Mouse (Mus musculus) heart, adult 2 months (tissue): Measurements from ENCODE around the gene Magi3. TPM values are rescaled to one million over a fixed set of nuclear protein-coding genes. Genes with fewer than 3 reads are reported as not detected.
A peak's percentile ranks its signal among the peaks of the same experiment; 100 is the strongest.

ENCODE experiments used
- DNase-seq, 2 experiments: peaks; one replicate each; pipeline ENCODE4 v3.0.0; 2021
- H3K27ac ChIP-seq: fragments of 200-600 bp; 2 replicates; pipeline ENCODE4 v1.8.1; 2022
- H3K27me3 ChIP-seq: fragments of 200-500 bp; 2 replicates; pipeline ENCODE4 v1.6.1; 2012; ENCODE audit warnings: mild to moderate bottlenecking, low read length, inconsistent platforms, mixed read lengths; ENCODE audit not compliant: control insufficient read depth, insufficient read depth
- H3K36me3 ChIP-seq: fragments of 200-500 bp; 2 replicates; pipeline ENCODE4 v1.6.1; 2012; ENCODE audit warnings: low read length, inconsistent platforms; ENCODE audit not compliant: control insufficient read depth, insufficient read depth
- H3K4me1 ChIP-seq: fragments of 200-500 bp; 2 replicates; pipeline ENCODE4 v1.6.1; 2011; ENCODE audit warnings: low read length; ENCODE audit not compliant: control insufficient read depth, insufficient read depth
- H3K4me3 ChIP-seq: fragments of 200-600 bp; 2 replicates; pipeline ENCODE4 v1.8.1; 2022
- H3K79me2 ChIP-seq: fragments of 200-500 bp; replicated peaks from 2 replicates; pipeline ENCODE4 v1.6.1; 2012; ENCODE audit warnings: mild to moderate bottlenecking, inconsistent platforms, low read length, moderate library complexity, mixed read lengths; ENCODE audit not compliant: control insufficient read depth, insufficient read depth
- H3K9ac ChIP-seq: fragments of 200-500 bp; 2 replicates; pipeline ENCODE4 v1.6.1; 2012; ENCODE audit warnings: low read depth, mild to moderate bottlenecking, control low read depth, inconsistent platforms, low read length, mixed read lengths
- CTCF ChIP-seq: fragments of 200-600 bp; IDR thresholded peaks from 2 replicates; pipeline ENCODE4 v1.8.1; 2022; ENCODE audit warnings: antibody characterized with exemption, mild to moderate bottlenecking, moderate library complexity
- EP300 ChIP-seq: fragments of 200-500 bp; IDR thresholded peaks from 2 replicates; pipeline ENCODE4 v1.6.1; 2011; ENCODE audit warnings: low read depth, low read length, control low read depth; ENCODE audit not compliant: insufficient read depth
- POLR2A ChIP-seq: fragments of 200-500 bp; IDR thresholded peaks from 2 replicates; pipeline ENCODE4 v1.6.1; 2011; ENCODE audit warnings: mild to moderate bottlenecking, low read depth, low read length, control low read depth; ENCODE audit not compliant: insufficient read depth
- WGBS: fragments of 180-500 bp; shearing (Covaris S2); methylation state at CpG from one replicate; pipeline ENCODE4 v1.1.7; 2018; 5-methylcytosine and 5-hydroxymethylcytosine counted together
- intact Hi-C: fragments of 180-260 bp; cut with DNase I; formaldehyde crosslinking; loops from one replicate; pipeline ENCODE4 v1.15.1; 2025
- long read RNA-seq: library from polyadenylated mRNA; stranded (forward); transcript quantifications from one replicate; pipeline ENCODE4 v2.0.0, GENCODE M21; 2021
- polyA plus RNA-seq: library from polyadenylated mRNA; depleted of rRNA; stranded (reverse); fragments of >200 nt; gene quantifications from 2 replicates; pipeline ENCODE4 v1.2.3, GENCODE M21; 2012; rRNA removed
- total RNA-seq, 2 experiments: library from RNA; stranded (reverse); gene quantifications; 2 replicates each; pipeline ENCODE4 v1.2.3; 2021

Magi3 gene
- total RNA-seq, result 10 to 100 TPM; 31.2 to 42.2 TPM
- polyA plus RNA-seq, result 10.0 and 17.4 TPM in 2 replicates
- long read RNA-seq, full-length matches to known transcripts, result 9 of 21 reads
- long read RNA-seq, partial matches to known transcripts, result 4 of 21 reads
- long read RNA-seq, other reads (novel, unspliced or antisense), result 8 of 21 reads

- Histone ChIP-seq H3K36me3 (no peaks in the 10 kb centered on the region; the same call in 1 of the 2 replicates), H3K79me2 (peaks cover 2% of the 10 kb centered on the region), H3K9ac (peak within 1 kb of the TSS; percentile 97), H3K4me3 (peak within 1 kb of the TSS; percentile 93), H3K27ac (peak within 1 kb of the TSS; percentile 87), H3K27me3 (no peaks in the 10 kb centered on the region), H3K4me1 (peaks cover 6% of the 10 kb centered on the region)
- peak; percentile 94 to 98 for DNase-seq
- intact Hi-C loops, result loop anchor here (1.0 to 10.0 kb wide), 7 partner anchors 53 to 306 kb away; partner anchors contain the start of genes Lrig2 and Rsbn1
- TF ChIP-seq CTCF (peak; percentile 57), POLR2A (peak; percentile 80), EP300 (peak; percentile 43; the same call in 1 of the 2 replicates)
- 1% methylated on average over 34 of the region's 46 CpGs for WGBS
These were observed at the start of gene Magi3 for GRCm38 (mm10) chr3:104220295-104220965. Gene Magi3, minus strand, starts transcription at chr3:104220374.

- TF ChIP-seq CTCF, result no peak
- H3K9ac ChIP-seq, result no peak overlapping the region
- no peak overlapping the region for H3K4me3 ChIP-seq
- H3K4me1 ChIP-seq, result no peaks in the 10 kb centered on the region
- no peak overlapping the region for H3K27ac ChIP-seq
- DNase-seq, result no peak
- H3K27me3 ChIP-seq, result no peaks in the 10 kb centered on the region
- WGBS, result 72% methylated on average over 6 of the region's 6 CpGs
- H3K79me2 ChIP-seq, result no peaks in the 10 kb centered on the region
- intact Hi-C loops, result no loop called here
- H3K36me3 ChIP-seq, result no peaks in the 10 kb centered on the region
These were observed 44.5 kb upstream of the Magi3 start for GRCm38 (mm10) chr3:104264530-104265145.

- H3K9ac ChIP-seq, result no peak overlapping the region
- WGBS, result 86% methylated on average over 5 of the region's 5 CpGs
- H3K36me3 ChIP-seq, result no peaks in the 10 kb centered on the region
- intact Hi-C loops, result no loop called here
- TF ChIP-seq EP300, result no peak
- TF ChIP-seq CTCF, result no peak
- no peak for TF ChIP-seq POLR2A
- H3K27ac ChIP-seq, result no peak overlapping the region
- H3K27me3 ChIP-seq, result no peaks in the 10 kb centered on the region
- no peak overlapping the region for H3K4me3 ChIP-seq
- H3K79me2 ChIP-seq, result no peaks in the 10 kb centered on the region
- H3K4me1 ChIP-seq, result no peaks in the 10 kb centered on the region
- DNase-seq, result no peak
These were observed 40.0 kb upstream of the Magi3 start for GRCm38 (mm10) chr3:104260221-104260620.

- no peaks in the 10 kb centered on the region for H3K27me3 ChIP-seq
- no peak for DNase-seq
- H3K9ac ChIP-seq, result no peak overlapping the region
- no peak overlapping the region for H3K4me3 ChIP-seq
- WGBS, result 83% methylated on average over 4 of the region's 4 CpGs
- intact Hi-C loops, result no loop called here
- no peaks in the 10 kb centered on the region; the same call in 1 of the 2 replicates for H3K4me1 ChIP-seq
- no peak for TF ChIP-seq EP300
- no peak for TF ChIP-seq CTCF
- no peak for TF ChIP-seq POLR2A
- no peak overlapping the region for H3K27ac ChIP-seq
- H3K36me3 ChIP-seq, result no peaks in the 10 kb centered on the region; the same call in 1 of the 2 replicates
- H3K79me2 ChIP-seq, result no peaks in the 10 kb centered on the region
These were observed 39.0 kb upstream of the Magi3 start for GRCm38 (mm10) chr3:104259168-104259567.

GRCm38 (mm10) chr3:104257041-104257440 is 36.9 kb upstream of the Magi3 start:
- Histone ChIP-seq H3K36me3 (no peaks in the 10 kb centered on the region; the same call in 1 of the 2 replicates), H3K4me1 (peaks cover 1% of the 10 kb centered on the region), H3K27me3 (no peaks in the 10 kb centered on the region), H3K27ac (no peak overlapping the region), H3K79me2 (no peaks in the 10 kb centered on the region), H3K9ac (no peak overlapping the region), H3K4me3 (no peak overlapping the region)
- WGBS, result 64% methylated on average over 3 of the region's 3 CpGs
- DNase-seq, result no peak
- no peak for TF ChIP-seq CTCF
- no peak for TF ChIP-seq EP300
- TF ChIP-seq POLR2A, result no peak
- intact Hi-C loops, result no loop called here

GRCm38 (mm10) chr3:104253760-104254159 is 33.6 kb upstream of the Magi3 start:
- H3K79me2 ChIP-seq, result no peaks in the 10 kb centered on the region
- WGBS, result 48% methylated on average over 3 of the region's 3 CpGs
- H3K4me1 ChIP-seq, result peaks cover 1% of the 10 kb centered on the region
- H3K9ac ChIP-seq, result no peak overlapping the region
- H3K4me3 ChIP-seq, result no peak overlapping the region
- DNase-seq, result no peak
- no peaks in the 10 kb centered on the region for H3K27me3 ChIP-seq
- peak overlapping the region; percentile 53 for H3K27ac ChIP-seq
- no peak for TF ChIP-seq EP300
- TF ChIP-seq POLR2A, result no peak
- TF ChIP-seq CTCF, result no peak
- H3K36me3 ChIP-seq, result no peaks in the 10 kb centered on the region; the same call in 1 of the 2 replicates
- intact Hi-C loops, result no loop called here
